Mouse (Mus musculus) retina, embryonic 14.5 days (tissue): Measurements from ENCODE around the gene Sri.
A peak's percentile ranks its signal among the peaks of the same experiment; 100 is the strongest.
"Not testable (repeated sequence)": the region's sequence is repeated elsewhere in the genome, so short reads cannot be mapped to it uniquely, and the experiment has no call there.

Experiments used
- DNase-seq: peaks from one replicate; pipeline ENCODE4 v3.0.0-alpha.2; 2015; ENCODE audit warnings: low spot score

Gene Sri

GRCm38 (mm10) chr5:8045855-8046254, at the start of gene Sri:
Gene Sri, plus strand, starts transcription at chr5:8046078.
- no peak for DNase-seq

GRCm38 (mm10) chr5:7996401-7997044, 49.4 kb upstream of the Sri start:
- peak; percentile 72 for DNase-seq

- DNase-seq = no peak
Observed at GRCm38 (mm10) chr5:7997086-7997485, 48.8 kb upstream of the Sri start.

GRCm38 (mm10) chr5:8000466-8000865, 45.4 kb upstream of the Sri start:
- no peak for DNase-seq

GRCm38 (mm10) chr5:8002827-8003226, 43.1 kb upstream of the Sri start:
- DNase-seq = no peak

GRCm38 (mm10) chr5:8013276-8013675, 32.6 kb upstream of the Sri start:
- DNase-seq = no peak

- not testable (repeated sequence) for DNase-seq
Observed at GRCm38 (mm10) chr5:8034596-8034995, 11.3 kb upstream of the Sri start.

GRCm38 (mm10) chr5:8053827-8054226, 7.9 kb downstream of the Sri start:
- DNase-seq = no peak

GRCm38 (mm10) chr5:8055721-8056129, 9.8 kb downstream of the Sri start:
- DNase-seq = no peak

GRCm38 (mm10) chr5:8056141-8057017, 10.5 kb downstream of the Sri start:
- DNase-seq = peak; percentile 77

- no peak for DNase-seq
Observed at GRCm38 (mm10) chr5:8057018-8057323, 11.1 kb downstream of the Sri start.

GRCm38 (mm10) chr5:8058056-8058455, 12.2 kb downstream of the Sri start:
- DNase-seq = no peak

- no peak for DNase-seq
Observed at GRCm38 (mm10) chr5:8062469-8062868, 16.6 kb downstream of the Sri start.

GRCm38 (mm10) chr5:8063207-8063606, 17.3 kb downstream of the Sri start:
- DNase-seq = no peak

- no peak for DNase-seq
Observed at GRCm38 (mm10) chr5:8073406-8073805, 27.5 kb downstream of the Sri start.

- DNase-seq = no peak
Observed at GRCm38 (mm10) chr5:8073901-8074561, 28.2 kb downstream of the Sri start.

GRCm38 (mm10) chr5:8077481-8077880, 31.6 kb downstream of the Sri start:
- DNase-seq = no peak

GRCm38 (mm10) chr5:8082800-8083509, 37.1 kb downstream of the Sri start:
- DNase-seq = no peak

GRCm38 (mm10) chr5:8085661-8086060, 39.8 kb downstream of the Sri start:
- DNase-seq = no peak

- no peak for DNase-seq
Observed at GRCm38 (mm10) chr5:8088147-8088546, 42.3 kb downstream of the Sri start.

GRCm38 (mm10) chr5:8094921-8095320, 49.0 kb downstream of the Sri start:
- DNase-seq = no peak

- DNase-seq = no peak
Observed at GRCm38 (mm10) chr5:8095689-8096088, 49.8 kb downstream of the Sri start.
